Mouse (Mus musculus) liver, embryonic 15.5 days (tissue): Measurements from ENCODE around the gene Fntb. TPM values are rescaled to one million over a fixed set of nuclear protein-coding genes. Genes with fewer than 3 reads are reported as not detected.

Experiments used
- ATAC-seq: fragments of 200-750 bp; cut with Nextera tagmentation; 2 replicates; pipeline ENCODE4 v1.8.0; 2017; ENCODE audit warnings: moderate number of reproducible peaks, mild to moderate bottlenecking, moderate library complexity; ENCODE audit not compliant: insufficient read depth
- H3K27ac ChIP-seq: fragments of 300-500 bp; sonication (generic); replicated peaks from 2 replicates; pipeline ENCODE4 v1.5.1; 2015; ENCODE audit warnings: mild to moderate bottlenecking, inconsistent platforms
- H3K27me3 ChIP-seq: fragments of 300-500 bp; sonication (generic); 2 replicates; pipeline ENCODE4 v1.6.1; 2015; ENCODE audit warnings: mild to moderate bottlenecking, inconsistent platforms
- H3K36me3 ChIP-seq: fragments of 300-500 bp; sonication (generic); replicated peaks from 2 replicates; pipeline ENCODE4 v1.6.1; 2015; ENCODE audit warnings: moderate library complexity, mild to moderate bottlenecking, inconsistent platforms
- H3K4me1 ChIP-seq: fragments of 300-500 bp; sonication (generic); replicated peaks from 2 replicates; pipeline ENCODE4 v1.6.1; 2015; ENCODE audit warnings: inconsistent platforms
- H3K4me2 ChIP-seq: fragments of 300-500 bp; sonication (generic); 2 replicates; pipeline ENCODE4 v1.6.1; 2015; ENCODE audit warnings: moderate library complexity, mild to moderate bottlenecking, inconsistent platforms
- H3K4me3 ChIP-seq: fragments of 300-500 bp; sonication (generic); replicated peaks from 2 replicates; pipeline ENCODE4 v1.5.1; 2015; ENCODE audit warnings: mild to moderate bottlenecking, inconsistent platforms
- H3K9ac ChIP-seq: fragments of 300-500 bp; sonication (generic); 2 replicates; pipeline ENCODE4 v1.6.1; 2015; ENCODE audit warnings: moderate library complexity, mild to moderate bottlenecking, inconsistent platforms
- H3K9me3 ChIP-seq: fragments of 300-500 bp; sonication (generic); replicated peaks from 2 replicates; pipeline ENCODE4 v1.6.1; 2016; ENCODE audit warnings: inconsistent platforms
- WGBS: fragments of 180-500 bp; shearing (Covaris S2); methylation state at CpG from one replicate; pipeline ENCODE4 v1.1.7; 2015; ENCODE audit warnings: mixed read lengths; ENCODE audit not compliant: insufficient replicate concordance; 5-methylcytosine and 5-hydroxymethylcytosine counted together
- polyA plus RNA-seq: library from polyadenylated mRNA; unstranded; fragments of >200 nt; fragmentation: Nextera tagmentation; extraction: Ambion mirVana; gene quantifications from 2 replicates; pipeline ENCODE4 v1.2.1, GENCODE M21; 2015

The Fntb gene
- polyA plus RNA-seq, 1 experiment from 2014 or later = 25.2 TPM

DNA sequence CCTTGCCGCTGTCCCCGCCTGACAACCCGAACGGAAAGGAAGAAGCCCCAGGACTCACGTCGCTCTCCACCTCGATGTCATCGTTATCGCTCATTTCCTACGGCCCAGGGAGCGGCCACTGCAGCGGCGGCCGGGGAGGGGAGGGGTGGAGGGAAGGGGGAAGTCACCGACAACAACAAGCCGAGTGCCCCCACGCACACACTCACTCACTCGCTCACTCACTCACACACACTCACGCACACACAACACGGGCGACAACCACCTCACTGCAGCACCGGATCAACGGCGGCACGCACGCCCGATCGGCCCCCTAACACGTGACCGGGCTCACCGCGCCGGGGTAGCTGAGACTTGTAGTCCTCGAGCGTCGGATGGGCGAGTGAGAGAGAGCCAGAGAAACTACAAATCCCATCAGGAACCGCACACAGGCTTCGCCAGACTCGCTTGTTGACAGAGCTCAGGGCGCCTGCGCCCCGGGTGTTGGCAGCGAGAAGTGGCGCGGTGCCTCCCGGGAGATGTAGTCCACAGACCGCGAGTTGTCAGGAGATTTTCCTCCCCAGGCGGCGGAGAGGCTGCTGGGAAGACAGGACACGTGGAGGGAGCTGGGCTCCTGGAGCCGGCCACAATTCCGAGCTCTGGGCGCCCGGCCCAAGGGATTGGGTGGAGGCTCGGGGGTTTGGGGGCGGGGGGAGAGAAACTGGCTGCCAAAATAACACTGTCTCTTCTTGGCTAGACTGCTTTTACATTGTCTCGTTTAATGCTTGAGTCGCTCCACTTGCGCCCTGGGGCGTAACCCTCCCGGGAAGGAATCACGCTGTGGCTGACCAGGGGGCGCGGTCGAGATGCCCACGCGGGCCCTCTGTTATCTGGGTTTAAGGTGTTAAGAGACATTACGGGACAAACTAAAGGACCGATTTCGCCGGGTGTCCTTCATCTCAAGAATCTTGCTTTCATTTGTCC, 196.8 kb downstream of the Fntb start, which contains the start of gene Max:
Gene Max (minus strand): TSS at position 270 of the 960 bp plus-strand sequence.
- peaks cover 44% of the 10 kb centered on the region for H3K4me1 ChIP-seq
- peak within 1 kb of the TSS; percentile 93 for H3K4me3 ChIP-seq
- no peaks in the 10 kb centered on the region for H3K27me3 ChIP-seq
- peak; percentile 99 for ATAC-seq
- under 1% methylated on average over 68 of the region's 73 CpGs for WGBS
- H3K9me3 ChIP-seq = no peaks in the 10 kb centered on the region
- peaks cover 24% of the 10 kb centered on the region for H3K36me3 ChIP-seq
- H3K4me2 ChIP-seq = peak within 1 kb of the TSS; percentile 94
- peak within 1 kb of the TSS; percentile 88 for H3K27ac ChIP-seq
- H3K9ac ChIP-seq = peak within 1 kb of the TSS; percentile 97

DNA sequence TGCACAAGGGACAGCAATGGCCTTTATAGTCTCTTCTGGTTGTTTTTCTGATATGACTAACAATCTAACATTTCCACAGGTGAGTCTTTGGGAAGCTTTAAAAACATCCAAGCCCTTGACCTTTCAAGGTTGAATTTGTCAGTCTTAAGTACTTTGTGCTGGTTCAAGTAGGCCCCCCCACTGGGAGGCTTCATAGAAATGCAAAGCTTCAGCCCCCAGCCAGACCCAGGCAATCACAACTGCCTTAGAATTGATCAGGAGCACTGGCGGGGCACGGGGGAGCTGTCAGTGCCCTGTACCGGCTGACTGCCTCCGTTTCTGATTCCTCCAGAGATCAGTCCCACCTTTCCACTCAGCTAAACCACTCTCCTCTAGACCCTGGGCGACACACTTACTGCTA, 199.7 kb downstream of the Fntb start:
- Histone ChIP-seq H3K4me2 (no peak overlapping the region), H3K27ac (no peak overlapping the region), H3K4me3 (no peak overlapping the region), H3K27me3 (no peaks in the 10 kb centered on the region), H3K36me3 (peaks cover 3% of the 10 kb centered on the region), H3K9ac (no peak overlapping the region), H3K4me1 (peaks cover 18% of the 10 kb centered on the region), H3K9me3 (no peaks in the 10 kb centered on the region)
- no peak for ATAC-seq
- 58% methylated on average over 5 of the region's 5 CpGs for WGBS

GRCm38 (mm10) chr12:76965876-76966275, 200.5 kb downstream of the Fntb start:
- Histone ChIP-seq H3K36me3 (no peaks in the 10 kb centered on the region), H3K4me2 (no peak overlapping the region), H3K4me1 (peaks cover 10% of the 10 kb centered on the region), H3K27ac (no peak overlapping the region), H3K9me3 (no peaks in the 10 kb centered on the region), H3K9ac (no peak overlapping the region), H3K27me3 (no peaks in the 10 kb centered on the region), H3K4me3 (no peak overlapping the region)
- WGBS = 42% methylated on average over 4 of the region's 4 CpGs
- ATAC-seq = no peak

Other genes starting within 250 kb of the Fntb start
- gene Plekhg3, start 234.7 kb upstream of the Fntb start, polyA plus RNA-seq = 3.3 and 4.1 TPM in 2 replicates
- 58.9 and 69.2 TPM in 2 replicates for gene Sptb, start 55.0 kb upstream of the Fntb start, polyA plus RNA-seq
- 76.7 and 80.3 TPM in 2 replicates for gene Churc1, start 51 bp upstream of the Fntb start, polyA plus RNA-seq
- 0.23 TPM in 1 of 2 replicates, not detected in the other for gene Gpx2, start 30.0 kb downstream of the Fntb start, polyA plus RNA-seq
- gene Rab15, start 57.3 kb downstream of the Fntb start, polyA plus RNA-seq = 0.25 and 0.35 TPM in 2 replicates
- 6.4 and 6.7 TPM in 2 replicates for gene Max, start 196.6 kb downstream of the Fntb start, polyA plus RNA-seq